Mouse (Mus musculus): Measurements from ENCODE around the gene Unc50.

DNA sequence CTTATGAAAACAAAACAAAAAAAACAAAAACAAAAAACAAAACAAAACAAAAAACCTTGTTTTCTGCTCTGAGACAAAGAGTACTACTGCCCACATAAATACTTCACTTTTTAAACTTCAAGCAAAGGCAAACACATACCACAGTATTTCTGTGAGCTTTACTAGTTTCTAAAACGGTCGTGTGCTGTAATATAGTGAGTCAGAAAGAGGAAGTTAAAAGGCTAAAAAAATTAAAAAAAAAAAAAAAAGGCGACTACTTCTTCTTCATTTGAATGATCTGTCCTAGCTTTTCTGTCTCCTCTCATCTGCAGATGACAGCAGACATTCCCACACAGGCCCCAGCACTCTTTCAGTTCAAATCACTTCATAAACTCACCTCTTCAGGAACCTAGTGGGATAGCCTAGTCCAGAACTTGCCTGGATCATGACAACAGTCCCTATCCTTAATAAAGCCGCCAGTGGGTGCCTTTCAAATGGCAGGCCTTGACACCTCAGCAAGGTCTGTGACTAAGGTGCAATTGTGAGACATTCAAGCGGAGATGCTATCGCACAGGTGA is 44.8 kb downstream of the Unc50 start:
- no peak for TF ChIP-seq EP300 (IDR thresholded peaks at IDR 0.05; ENCODE audit: low read depth)
- no peak for TF ChIP-seq CTCF (IDR thresholded peaks at IDR 0.05; ENCODE audit: low read depth)

All from heart, postnatal 0 days (tissue).